ENCODE assay signal across 24 mouse cellular contexts in the genomic region with DNA sequence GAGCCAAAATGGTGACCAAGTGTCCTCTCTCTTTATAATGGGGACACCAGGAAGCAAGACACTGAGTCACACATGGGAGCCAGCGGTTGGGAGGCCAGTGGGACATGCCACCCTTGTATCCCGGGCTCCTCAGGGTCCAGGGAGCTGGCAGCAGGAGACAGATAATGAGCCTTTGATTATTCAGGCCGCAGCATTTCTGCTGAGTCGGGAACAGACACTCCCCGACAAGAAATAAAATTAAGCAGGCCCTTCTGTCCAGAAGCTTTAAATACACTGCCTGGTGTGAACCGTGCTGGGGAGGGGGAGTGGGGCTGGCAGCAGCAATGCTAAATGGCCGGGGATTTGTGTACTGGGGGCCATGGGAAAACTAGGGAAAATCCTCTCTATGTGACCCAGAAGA. TPM values are rescaled to one million over a fixed set of nuclear protein-coding genes. Genes with fewer than 3 reads are reported as not detected.
"Had no signal": no experiment of that assay in that cellular context is flagged by ENCODE, and none has a peak within 500 bp of the region (broad histone marks: within the 10 kb centered on the region; RNA-seq: fewer than 3 reads in every experiment).

No protein-coding gene starts in this region.

- DNase-seq: liver, postnatal 0 days; lung, adult 2 months; lung, postnatal 14 days; lung, postnatal 36 days; right cerebral cortex, postnatal 14 days; thymus, adult 2 months; thymus, postnatal 25 days; thymus, postnatal 4 days had no signal

- H3K27ac ChIP-seq: lung, embryonic 15.5 days; macrophage; midbrain, embryonic 13.5 days; midbrain, embryonic 15.5 days; neural tube, embryonic 12.5 days; stomach, embryonic 15.5 days; stomach, postnatal 0 days had no signal

- H3K9ac ChIP-seq: liver, postnatal 0 days; lung, embryonic 15.5 days; midbrain, embryonic 13.5 days; midbrain, embryonic 15.5 days; neural tube, embryonic 12.5 days; stomach, embryonic 15.5 days had no signal

- H3K4me2 ChIP-seq: lung, embryonic 15.5 days; midbrain, embryonic 13.5 days; midbrain, embryonic 15.5 days; neural tube, embryonic 12.5 days; stomach, embryonic 15.5 days had no signal

- H3K4me3 ChIP-seq: lung, embryonic 15.5 days; megakaryocyte, embryonic 14.5 days; midbrain, embryonic 13.5 days; midbrain, embryonic 15.5 days; neural tube, embryonic 12.5 days; stomach, embryonic 15.5 days had no signal

- H3K27me3 ChIP-seq: lung, embryonic 15.5 days; megakaryocyte, embryonic 14.5 days; midbrain, embryonic 13.5 days; midbrain, embryonic 15.5 days; neural tube, embryonic 12.5 days; stomach, embryonic 15.5 days had no signal

- H3K9me3 ChIP-seq: lung, embryonic 15.5 days; megakaryocyte, embryonic 14.5 days; midbrain, embryonic 13.5 days; midbrain, embryonic 15.5 days; neural tube, embryonic 12.5 days; stomach, embryonic 15.5 days had no signal

- ATAC-seq: liver, postnatal 0 days; lung, postnatal 0 days; midbrain, embryonic 13.5 days; midbrain, embryonic 15.5 days had no signal

- H3K36me3 ChIP-seq: midbrain, embryonic 15.5 days had no signal

- H3K4me1 ChIP-seq: lung, embryonic 15.5 days; megakaryocyte, embryonic 14.5 days; midbrain, embryonic 13.5 days; midbrain, embryonic 15.5 days; neural tube, embryonic 12.5 days; stomach, embryonic 15.5 days had no signal

RNA-seq across cellular contexts. Expression of a gene that starts 10.7 kb away (rescaled TPM):
- total RNA-seq: megakaryocyte progenitor cell, adult 5-6 weeks; monocyte, adult 5-6 weeks; neutrophil, adult 5-6 weeks had no signal
- polyA plus RNA-seq: macrophage; midbrain, embryonic 13.5 days had no signal

RNA-seq across cellular contexts. Expression of a gene that starts 13.5 kb away (rescaled TPM):
- total RNA-seq: monocyte, adult 5-6 weeks; neutrophil, adult 5-6 weeks had no signal

RNA-seq across cellular contexts. Expression of a gene that starts 26.4 kb away (rescaled TPM):
- total RNA-seq: megakaryocyte progenitor cell, adult 5-6 weeks; midbrain, postnatal 0 days; monocyte, adult 5-6 weeks; neutrophil, adult 5-6 weeks had no signal
- polyA plus RNA-seq: liver, postnatal 0 days; lung, embryonic 15.5 days; lung, postnatal 0 days; macrophage; midbrain, embryonic 13.5 days; midbrain, embryonic 15.5 days; neural tube, embryonic 12.5 days; neural tube, embryonic 14.5 days; spleen, adult 2 months; stomach, embryonic 15.5 days; stomach, postnatal 0 days; thymus, adult 2 months; urinary bladder, adult 2 months had no signal

RNA-seq across cellular contexts. Expression of a gene that starts 30.4 kb away (rescaled TPM):
- total RNA-seq: monocyte, adult 5-6 weeks; neutrophil, adult 5-6 weeks had no signal
- polyA plus RNA-seq: macrophage; spleen, adult 2 months; thymus, adult 2 months had no signal
